Mouse (Mus musculus) midbrain, embryonic 13.5 days (tissue): ENCODE measurements at regions not wholly inside any gene's neighbourhood (a gene's known extent, or its start where the extent isn't known, plus 50 kb on each side); places are given as distances from the start of the nearest gene placed in this dataset.

Experiments
- ATAC-seq: fragments of 200-750 bp; cut with Nextera tagmentation; 2 replicates; pipeline ENCODE4 v1.8.0; 2017; ENCODE audit warnings: mild to moderate bottlenecking, moderate TSS enrichment, moderate library complexity
- H3K27ac ChIP-seq: fragments of 300-500 bp; sonication (generic); 2 replicates; pipeline ENCODE4 v1.5.1; 2015; ENCODE audit warnings: inconsistent platforms, mild to moderate bottlenecking, moderate library complexity
- H3K27me3 ChIP-seq: fragments of 300-500 bp; sonication (generic); 2 replicates; pipeline ENCODE4 v1.6.1; 2015; ENCODE audit warnings: mild to moderate bottlenecking, inconsistent platforms
- H3K36me3 ChIP-seq: fragments of 300-500 bp; sonication (generic); 2 replicates; pipeline ENCODE4 v1.6.1; 2015; ENCODE audit warnings: mild to moderate bottlenecking, inconsistent platforms
- H3K4me1 ChIP-seq: fragments of 300-500 bp; sonication (generic); replicated peaks from 2 replicates; pipeline ENCODE4 v1.6.1; 2015; ENCODE audit warnings: inconsistent platforms
- H3K4me2 ChIP-seq: fragments of 300-500 bp; sonication (generic); replicated peaks from 2 replicates; pipeline ENCODE4 v1.6.1; 2015; ENCODE audit warnings: moderate library complexity, mild to moderate bottlenecking, inconsistent platforms
- H3K4me3 ChIP-seq: fragments of 300-500 bp; sonication (generic); replicated peaks from 2 replicates; pipeline ENCODE4 v1.5.1; 2015; ENCODE audit warnings: mild to moderate bottlenecking, inconsistent platforms
- H3K9ac ChIP-seq: fragments of 300-500 bp; sonication (generic); replicated peaks from 2 replicates; pipeline ENCODE4 v1.6.1; 2015; ENCODE audit warnings: mild to moderate bottlenecking, inconsistent platforms
- H3K9me3 ChIP-seq: fragments of 300-500 bp; sonication (generic); 2 replicates; pipeline ENCODE4 v1.6.1; 2016; ENCODE audit warnings: mild to moderate bottlenecking, inconsistent platforms
- WGBS: fragments of 180-500 bp; shearing (Covaris S2); methylation state at CpG from one replicate; pipeline ENCODE4 v1.1.7; 2015; 5-methylcytosine and 5-hydroxymethylcytosine counted together

GRCm38 (mm10) chr12:92509494-92509893 is 660.5 kb upstream of the Sel1l start:
- no peaks in the 10 kb centered on the region for H3K4me1 ChIP-seq
- H3K4me3 ChIP-seq: no peak overlapping the region
- no peak overlapping the region for H3K4me2 ChIP-seq
- no peak overlapping the region for H3K27ac ChIP-seq
- 88% methylated on average over 7 of the region's 7 CpGs for WGBS
- H3K9me3 ChIP-seq: no peaks in the 10 kb centered on the region
- H3K36me3 ChIP-seq: no peaks in the 10 kb centered on the region
- no peaks in the 10 kb centered on the region for H3K27me3 ChIP-seq
- H3K9ac ChIP-seq: no peak overlapping the region
- ATAC-seq: no peak

- H3K27me3 ChIP-seq: no peaks in the 10 kb centered on the region
- no peak overlapping the region for H3K4me3 ChIP-seq
- H3K4me1 ChIP-seq: no peaks in the 10 kb centered on the region
- 77% methylated on average over 5 of the region's 5 CpGs for WGBS
- ATAC-seq: no peak
- no peaks in the 10 kb centered on the region for H3K9me3 ChIP-seq
- no peak overlapping the region for H3K9ac ChIP-seq
- H3K36me3 ChIP-seq: no peaks in the 10 kb centered on the region
- H3K4me2 ChIP-seq: no peak overlapping the region
- no peak overlapping the region for H3K27ac ChIP-seq
Measured at GRCm38 (mm10) chr12:92508796-92509489, 660.0 kb upstream of the Sel1l start.

- no peaks in the 10 kb centered on the region for H3K27me3 ChIP-seq
- H3K4me3 ChIP-seq: no peak overlapping the region
- H3K9me3 ChIP-seq: no peaks in the 10 kb centered on the region
- WGBS: 87% methylated on average over 1 of the region's 1 CpGs
- no peaks in the 10 kb centered on the region for H3K36me3 ChIP-seq
- H3K4me1 ChIP-seq: no peaks in the 10 kb centered on the region
- no peak overlapping the region for H3K27ac ChIP-seq
- no peak overlapping the region for H3K4me2 ChIP-seq
- H3K9ac ChIP-seq: no peak overlapping the region
- ATAC-seq: no peak
Measured at GRCm38 (mm10) chr12:92483984-92484383, 635.0 kb upstream of the Sel1l start.

GRCm38 (mm10) chr12:92474293-92475062 is 625.5 kb upstream of the Sel1l start:
- 59% methylated on average over 4 of the region's 4 CpGs for WGBS
- Histone ChIP-seq H3K36me3 (no peaks in the 10 kb centered on the region), H3K4me2 (no peak overlapping the region), H3K27ac (no peak overlapping the region), H3K9ac (no peak overlapping the region), H3K27me3 (no peaks in the 10 kb centered on the region), H3K4me1 (no peaks in the 10 kb centered on the region), H3K9me3 (no peaks in the 10 kb centered on the region), H3K4me3 (no peak overlapping the region)
- ATAC-seq: no peak

GRCm38 (mm10) chr12:92451110-92451818 is 602.3 kb upstream of the Sel1l start:
- no peaks in the 10 kb centered on the region for H3K4me1 ChIP-seq
- H3K27ac ChIP-seq: no peak overlapping the region
- no peaks in the 10 kb centered on the region for H3K36me3 ChIP-seq
- ATAC-seq: 0 out of 2 replicates have a peak, but pooled peaks have one; percentile 58
- no peak overlapping the region for H3K9ac ChIP-seq
- WGBS: 66% methylated on average over 6 of the region's 6 CpGs
- no peak overlapping the region for H3K4me2 ChIP-seq
- H3K4me3 ChIP-seq: no peak overlapping the region
- H3K27me3 ChIP-seq: no peaks in the 10 kb centered on the region
- no peaks in the 10 kb centered on the region for H3K9me3 ChIP-seq

- H3K9me3 ChIP-seq: no peaks in the 10 kb centered on the region
- no peaks in the 10 kb centered on the region for H3K36me3 ChIP-seq
- no peak overlapping the region for H3K27ac ChIP-seq
- no peak overlapping the region for H3K4me2 ChIP-seq
- no peak overlapping the region for H3K4me3 ChIP-seq
- H3K9ac ChIP-seq: no peak overlapping the region
- no peaks in the 10 kb centered on the region for H3K27me3 ChIP-seq
- H3K4me1 ChIP-seq: no peaks in the 10 kb centered on the region; the same call in 1 of the 2 replicates
- WGBS: 51% methylated on average over 4 of the region's 4 CpGs
- peak; percentile 70; the same call in 1 of the 2 replicates for ATAC-seq
Measured at GRCm38 (mm10) chr12:92418458-92418857, 569.5 kb upstream of the Sel1l start.

- no peak for ATAC-seq
- Histone ChIP-seq H3K9me3 (peaks cover 4% of the 10 kb centered on the region; the same call in 1 of the 2 replicates), H3K9ac (no peak overlapping the region), H3K27me3 (no peaks in the 10 kb centered on the region), H3K36me3 (no peaks in the 10 kb centered on the region), H3K27ac (no peak overlapping the region), H3K4me1 (no peaks in the 10 kb centered on the region), H3K4me2 (no peak overlapping the region), H3K4me3 (no peak overlapping the region)
Measured at GRCm38 (mm10) chr12:92405506-92405905, 556.5 kb upstream of the Sel1l start.

GRCm38 (mm10) chr12:92400987-92401386 is 552.0 kb upstream of the Sel1l start:
- H3K4me1 ChIP-seq: no peaks in the 10 kb centered on the region
- no peak overlapping the region for H3K9ac ChIP-seq
- H3K36me3 ChIP-seq: no peaks in the 10 kb centered on the region
- no peak overlapping the region for H3K27ac ChIP-seq
- no peaks in the 10 kb centered on the region for H3K9me3 ChIP-seq
- no peak overlapping the region for H3K4me3 ChIP-seq
- no peaks in the 10 kb centered on the region for H3K27me3 ChIP-seq
- peak; percentile 75 for ATAC-seq
- no peak overlapping the region for H3K4me2 ChIP-seq
- WGBS: 37% methylated on average over 1 of the region's 1 CpGs

GRCm38 (mm10) chr12:92386195-92386594 is 537.2 kb upstream of the Sel1l start:
- H3K27me3 ChIP-seq: no peaks in the 10 kb centered on the region
- no peak for ATAC-seq
- H3K4me2 ChIP-seq: no peak overlapping the region
- WGBS: 95% methylated on average over 2 of the region's 2 CpGs
- H3K27ac ChIP-seq: no peak overlapping the region
- peaks cover 9% of the 10 kb centered on the region for H3K4me1 ChIP-seq
- H3K4me3 ChIP-seq: no peak overlapping the region
- H3K36me3 ChIP-seq: no peaks in the 10 kb centered on the region
- H3K9ac ChIP-seq: no peak overlapping the region
- no peaks in the 10 kb centered on the region for H3K9me3 ChIP-seq

GRCm38 (mm10) chr12:92384266-92384937 is 535.4 kb upstream of the Sel1l start:
- Histone ChIP-seq H3K27me3 (no peaks in the 10 kb centered on the region), H3K4me3 (no peak overlapping the region), H3K9me3 (no peaks in the 10 kb centered on the region), H3K9ac (no peak overlapping the region), H3K36me3 (no peaks in the 10 kb centered on the region), H3K27ac (no peak overlapping the region), H3K4me1 (peaks cover 9% of the 10 kb centered on the region), H3K4me2 (peak overlapping the region; percentile 16)
- peak; percentile 76 for ATAC-seq
- WGBS: 5% methylated on average over 5 of the region's 5 CpGs

GRCm38 (mm10) chr12:92379130-92379529 is 530.2 kb upstream of the Sel1l start:
- 69% methylated on average over 3 of the region's 3 CpGs for WGBS
- no peak for ATAC-seq
- Histone ChIP-seq H3K27me3 (no peaks in the 10 kb centered on the region), H3K4me2 (no peak overlapping the region), H3K9me3 (no peaks in the 10 kb centered on the region), H3K36me3 (no peaks in the 10 kb centered on the region), H3K9ac (no peak overlapping the region), H3K4me3 (no peak overlapping the region), H3K4me1 (peaks cover 3% of the 10 kb centered on the region), H3K27ac (no peak overlapping the region)

GRCm38 (mm10) chr12:92365926-92366325 is 517.0 kb upstream of the Sel1l start:
- Histone ChIP-seq H3K9ac (no peak overlapping the region), H3K27me3 (no peaks in the 10 kb centered on the region), H3K4me1 (no peaks in the 10 kb centered on the region), H3K4me3 (no peak overlapping the region), H3K36me3 (no peaks in the 10 kb centered on the region), H3K9me3 (no peaks in the 10 kb centered on the region), H3K4me2 (no peak overlapping the region), H3K27ac (no peak overlapping the region)
- WGBS: 79% methylated on average over 5 of the region's 5 CpGs
- ATAC-seq: no peak
